Comparison of ENCODE assay signal across 8 mouse cellular contexts in the genomic region with DNA sequence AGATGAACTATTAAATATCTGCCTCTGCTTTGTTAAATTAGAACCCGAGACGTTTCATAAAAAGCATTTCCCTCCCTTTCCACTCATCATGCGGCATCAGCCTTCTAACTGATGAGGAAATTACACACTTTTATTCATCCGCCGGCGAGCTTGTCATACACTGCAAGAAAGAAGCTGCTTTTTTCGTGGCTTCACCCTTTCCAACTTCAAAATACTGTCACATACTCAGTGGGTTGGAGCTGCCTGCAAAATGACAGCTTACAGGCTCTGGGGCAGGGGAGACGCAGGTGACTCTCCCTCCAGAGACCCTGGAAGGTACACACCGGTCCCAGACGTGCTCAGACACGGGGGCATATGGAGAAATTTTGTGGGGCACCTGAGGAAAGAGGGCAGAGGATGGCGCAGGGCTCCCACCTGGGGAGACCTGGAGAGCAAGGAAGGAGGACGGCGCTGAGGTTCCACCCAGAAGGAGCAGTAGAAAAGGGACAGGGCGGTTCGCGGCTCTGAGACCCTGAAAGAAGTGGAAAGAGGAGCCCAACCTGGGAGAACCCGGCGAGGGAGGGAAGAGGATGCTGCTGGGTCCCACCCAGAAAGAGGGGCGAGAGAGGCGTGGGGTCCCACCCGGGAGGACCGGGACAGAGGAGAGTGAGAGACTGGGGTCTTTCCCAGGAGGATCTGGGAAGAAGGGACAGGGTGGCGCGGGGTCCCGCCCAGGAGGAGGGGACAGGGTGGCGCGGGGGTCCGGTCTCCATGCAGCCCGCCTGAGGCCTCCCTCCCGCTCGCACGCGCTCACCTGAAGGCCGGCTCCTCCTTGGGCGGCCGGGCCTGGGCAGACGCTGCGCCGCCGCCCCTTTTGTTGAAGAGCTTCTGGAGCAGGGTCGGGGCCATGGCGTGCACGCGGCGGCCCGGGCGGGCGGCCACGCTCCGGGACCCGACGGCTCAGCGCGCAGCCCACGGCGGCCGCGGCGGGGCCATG. TPM values are rescaled to one million over a fixed set of nuclear protein-coding genes. Genes with fewer than 3 reads are reported as not detected.
DNase-seq lines count a peak whose midpoint lies in the region; ATAC-seq and TF ChIP-seq lines count a peak whose summit lies in the region.

No protein-coding gene starts in this region.

- H3K4me3 ChIP-seq in C2C12 (ENCODE audit: insufficient read depth, poor library complexity, severe bottlenecking): peak overlapping the region; percentile 59
- H3K4me3 ChIP-seq in midbrain, embryonic 13.5 days (replicated peaks): peak overlapping the region; percentile 87

- H3K79me3 ChIP-seq in C2C12 (ENCODE audit: low read depth): peaks cover 35% of the 10 kb centered on the region

- peak; percentile 82 for ATAC-seq in midbrain, embryonic 13.5 days

- peaks cover 53% of the 10 kb centered on the region for H3K79me2 ChIP-seq in C2C12 (ENCODE audit: control insufficient read depth, insufficient read depth)

- H3K27ac ChIP-seq in midbrain, embryonic 13.5 days: peak overlapping the region; percentile 83

- H3K4me1 ChIP-seq in midbrain, embryonic 13.5 days (replicated peaks): peaks cover 16% of the 10 kb centered on the region

- no peaks in the 10 kb centered on the region for H3K27me3 ChIP-seq in C2C12 (ENCODE audit: control insufficient read depth, insufficient read depth, insufficient read length)
- H3K27me3 ChIP-seq in midbrain, embryonic 13.5 days: no peaks in the 10 kb centered on the region

- H3K9me3 ChIP-seq in midbrain, embryonic 13.5 days: no peaks in the 10 kb centered on the region

- TF ChIP-seq CTCF in C2C12 (IDR thresholded peaks at IDR 0.05; ENCODE audit: control insufficient read depth, insufficient read depth, insufficient read length): no peak

- H3ac ChIP-seq in C2C12 (ENCODE audit: control insufficient read depth, insufficient read length, low read depth): peak overlapping the region; percentile 85

- peak; percentile 33 for DNase-seq in gastrocnemius, postnatal 14 days
- DNase-seq in gastrocnemius, adult 18-20 months (ENCODE audit: low spot score): no peak
- peak; percentile 67 for DNase-seq in cerebellum, postnatal 10 days
- peak; percentile 35 for DNase-seq in gastrocnemius, postnatal 25 days
- peak; percentile 41 to 46 for DNase-seq in left cerebral cortex, postnatal 25 days (ENCODE audit: low spot score in 2 of 2)
- peak; percentile 65 for DNase-seq in testis, postnatal 14 days (ENCODE audit: low spot score)

- H3K9ac ChIP-seq in midbrain, embryonic 13.5 days (replicated peaks): peak overlapping the region; percentile 80

- 2% methylated on average over 59 of the region's 60 CpGs for WGBS in midbrain, embryonic 13.5 days

- peak overlapping the region; percentile 81 for H3K4me2 ChIP-seq in midbrain, embryonic 13.5 days (replicated peaks)

- intact Hi-C loops in gastrocnemius, postnatal 14 days (cut with DNase I; ENCODE audit: low total_unique reads): loop anchor here (10.0 kb wide), 1 partner anchor 52 kb away; no protein-coding TSS in a partner anchor
- intact Hi-C loops in left cerebral cortex, postnatal 25 days (cut with DNase I): loop anchor here (2.0 to 5.0 kb wide), 3 partner anchors 35 to 280 kb away; a partner anchor contains a TSS

- no peaks in the 10 kb centered on the region for H3K36me3 ChIP-seq in C2C12 (ENCODE audit: control insufficient read depth, insufficient read depth)
- no peaks in the 10 kb centered on the region for H3K36me3 ChIP-seq in midbrain, embryonic 13.5 days

TF ChIP-seq in C2C12, 6 proteins besides CTCF, POLR2A, EP300 and RAD21:
- TF ChIP-seq USF1 (IDR thresholded peaks at IDR 0.05; ENCODE audit: low read depth) (no peak), MYOD1 (IDR thresholded peaks at IDR 0.05; ENCODE audit: control insufficient read depth, insufficient read length, low read depth) (no peak), CEBPB (IDR thresholded peaks at IDR 0.05; ENCODE audit: low read depth) (no peak), MAX (IDR thresholded peaks at IDR 0.05) (no peak), MYOG (IDR thresholded peaks at IDR 0.05; ENCODE audit: control insufficient read depth, extremely low read depth, insufficient read length) (no peak), FOSL1 (IDR thresholded peaks at IDR 0.05; ENCODE audit: insufficient read depth, low read length, poor library complexity, severe bottlenecking) (no peak)

RNA-seq across cellular contexts. Expression of a gene that starts 0.6 kb away (rescaled TPM):
- 1 to 10 TPM; 4.9 to 5.3 TPM for total RNA-seq in gastrocnemius, postnatal 14 days (2021)
- 1 to 10 TPM; 3.4 to 4.6 TPM for total RNA-seq in gastrocnemius, adult 18-20 months (2021)
- 4.0 TPM for polyA plus RNA-seq in C2C12 (2012; fragmentation: generic; extraction: Trizol)
- 1 to 10 TPM; 3.9 to 4.4 TPM for total RNA-seq in gastrocnemius, postnatal 25 days (2021)
- total RNA-seq in left cerebral cortex, postnatal 25 days (2021): 10 to 100 TPM; 15.9 to 19.8 TPM
- 6.1 and 6.2 TPM in 2 replicates for polyA plus RNA-seq in midbrain, embryonic 13.5 days (2015; fragmentation: Nextera tagmentation; extraction: Ambion mirVana)

RNA-seq across cellular contexts. Expression of a gene that starts 24.1 kb away (rescaled TPM):
- total RNA-seq in gastrocnemius, postnatal 14 days (2021): 10 to 100 TPM; 29.5 to 29.6 TPM
- 10 to 100 TPM; 41.0 to 46.1 TPM for total RNA-seq in gastrocnemius, adult 18-20 months (2021)
- 48.1 TPM for polyA plus RNA-seq in C2C12 (2012; fragmentation: generic; extraction: Trizol)
- 10 to 100 TPM; 34.6 to 42.5 TPM for total RNA-seq in gastrocnemius, postnatal 25 days (2021)
- total RNA-seq in left cerebral cortex, postnatal 25 days (2021): 10 to 100 TPM; 66.5 to 72.3 TPM
- 149 and 154 TPM in 2 replicates for polyA plus RNA-seq in midbrain, embryonic 13.5 days (2015; fragmentation: Nextera tagmentation; extraction: Ambion mirVana)
